Mouse (Mus musculus): ENCODE measurements around the gene Smtn. TPM values are rescaled to one million over a fixed set of nuclear protein-coding genes. Genes with fewer than 3 reads are reported as not detected.

Gene Smtn
- polyA plus RNA-seq, 1 experiment from 2014 or later, result 75.1 TPM

- H3K4me3 ChIP-seq (ENCODE audit: low read depth, low read length), result no peak overlapping the region
- 92% methylated on average over 1 of the region's 1 CpGs for WGBS
Observed at GRCm38 (mm10) chr11:3567896-3568295, 27.5 kb upstream of the Smtn start.

GRCm38 (mm10) chr11:3566018-3566417 is 25.6 kb upstream of the Smtn start:
- Histone ChIP-seq H3K4me1 (replicated peaks; ENCODE audit: control insufficient read depth, insufficient read depth, low read length) (no peaks in the 10 kb centered on the region), H3K9me3 (ENCODE audit: control insufficient read depth) (no peaks in the 10 kb centered on the region), H3K9ac (ENCODE audit: low read depth, low read length) (no peak overlapping the region), H3K36me3 (ENCODE audit: control insufficient read depth, insufficient read depth) (no peaks in the 10 kb centered on the region), H3K4me3 (ENCODE audit: low read depth, low read length) (no peak overlapping the region), H3K27me3 (replicated peaks; ENCODE audit: control insufficient read depth, insufficient read depth, low read length) (no peaks in the 10 kb centered on the region), H3K4me2 (replicated peaks; ENCODE audit: low read depth) (no peak overlapping the region), H3K27ac (ENCODE audit: low read depth, low read length) (no peak overlapping the region)
- 59% methylated on average over 4 of the region's 4 CpGs for WGBS
- TF ChIP-seq CTCF (IDR thresholded peaks at IDR 0.05; ENCODE audit: low read depth), result no peak
- no peak for ATAC-seq

More at GRCm38 (mm10) chr11:3567896-3568295, 27.5 kb upstream of the Smtn start:
- Histone ChIP-seq H3K9ac (ENCODE audit: low read depth, low read length) (no peak overlapping the region), H3K27ac (ENCODE audit: low read depth, low read length) (no peak overlapping the region), H3K4me1 (replicated peaks; ENCODE audit: control insufficient read depth, insufficient read depth, low read length) (peaks cover 3% of the 10 kb centered on the region; the same call in 1 of the 2 replicates), H3K36me3 (ENCODE audit: control insufficient read depth, insufficient read depth) (no peaks in the 10 kb centered on the region), H3K9me3 (ENCODE audit: control insufficient read depth) (no peaks in the 10 kb centered on the region), H3K4me2 (replicated peaks; ENCODE audit: low read depth) (no peak overlapping the region), H3K27me3 (replicated peaks; ENCODE audit: control insufficient read depth, insufficient read depth, low read length) (no peaks in the 10 kb centered on the region)
- TF ChIP-seq CTCF (IDR thresholded peaks at IDR 0.05; ENCODE audit: low read depth), result no peak
- ATAC-seq, result no peak

GRCm38 (mm10) chr11:3564451-3564850 is 24.0 kb upstream of the Smtn start:
- Histone ChIP-seq H3K4me2 (replicated peaks; ENCODE audit: low read depth) (no peak overlapping the region), H3K27me3 (replicated peaks; ENCODE audit: control insufficient read depth, insufficient read depth, low read length) (no peaks in the 10 kb centered on the region), H3K9ac (ENCODE audit: low read depth, low read length) (no peak overlapping the region), H3K9me3 (ENCODE audit: control insufficient read depth) (no peaks in the 10 kb centered on the region), H3K27ac (ENCODE audit: low read depth, low read length) (no peak overlapping the region), H3K4me3 (ENCODE audit: low read depth, low read length) (no peak overlapping the region), H3K4me1 (replicated peaks; ENCODE audit: control insufficient read depth, insufficient read depth, low read length) (no peaks in the 10 kb centered on the region), H3K36me3 (ENCODE audit: control insufficient read depth, insufficient read depth) (no peaks in the 10 kb centered on the region)
- no peak for ATAC-seq
- WGBS, result 39% methylated on average over 7 of the region's 7 CpGs
- TF ChIP-seq CTCF (IDR thresholded peaks at IDR 0.05; ENCODE audit: low read depth), result no peak

- Histone ChIP-seq H3K36me3 (ENCODE audit: control insufficient read depth, insufficient read depth) (no peaks in the 10 kb centered on the region), H3K27me3 (replicated peaks; ENCODE audit: control insufficient read depth, insufficient read depth, low read length) (no peaks in the 10 kb centered on the region), H3K9ac (ENCODE audit: low read depth, low read length) (no peak overlapping the region), H3K9me3 (ENCODE audit: control insufficient read depth) (no peaks in the 10 kb centered on the region), H3K4me3 (ENCODE audit: low read depth, low read length) (no peak overlapping the region), H3K4me2 (replicated peaks; ENCODE audit: low read depth) (no peak overlapping the region), H3K27ac (ENCODE audit: low read depth, low read length) (no peak overlapping the region), H3K4me1 (replicated peaks; ENCODE audit: control insufficient read depth, insufficient read depth, low read length) (no peaks in the 10 kb centered on the region)
- WGBS, result 89% methylated on average over 6 of the region's 6 CpGs
- TF ChIP-seq CTCF (IDR thresholded peaks at IDR 0.05; ENCODE audit: low read depth), result no peak
- no peak for ATAC-seq
Observed at GRCm38 (mm10) chr11:3563853-3564252, 23.4 kb upstream of the Smtn start.

- H3K4me2 ChIP-seq (replicated peaks; ENCODE audit: low read depth), result no peak overlapping the region
- no peak for TF ChIP-seq CTCF (IDR thresholded peaks at IDR 0.05; ENCODE audit: low read depth)
- no peak for ATAC-seq
- H3K4me3 ChIP-seq (ENCODE audit: low read depth, low read length), result no peak overlapping the region
- H3K9me3 ChIP-seq (ENCODE audit: control insufficient read depth), result no peaks in the 10 kb centered on the region
- no peaks in the 10 kb centered on the region for H3K4me1 ChIP-seq (replicated peaks; ENCODE audit: control insufficient read depth, insufficient read depth, low read length)
- no peaks in the 10 kb centered on the region for H3K36me3 ChIP-seq (ENCODE audit: control insufficient read depth, insufficient read depth)
- no peak overlapping the region for H3K9ac ChIP-seq (ENCODE audit: low read depth, low read length)
- no peaks in the 10 kb centered on the region for H3K27me3 ChIP-seq (replicated peaks; ENCODE audit: control insufficient read depth, insufficient read depth, low read length)
- 45% methylated on average over 5 of the region's 5 CpGs for WGBS
- H3K27ac ChIP-seq (ENCODE audit: low read depth, low read length), result no peak overlapping the region
Observed at GRCm38 (mm10) chr11:3560202-3560601, 19.8 kb upstream of the Smtn start.

GRCm38 (mm10) chr11:3557852-3558251 is 17.4 kb upstream of the Smtn start:
- Histone ChIP-seq H3K4me3 (ENCODE audit: low read depth, low read length) (no peak overlapping the region), H3K4me2 (replicated peaks; ENCODE audit: low read depth) (no peak overlapping the region), H3K9me3 (ENCODE audit: control insufficient read depth) (no peaks in the 10 kb centered on the region), H3K9ac (ENCODE audit: low read depth, low read length) (no peak overlapping the region), H3K27ac (ENCODE audit: low read depth, low read length) (no peak overlapping the region), H3K36me3 (ENCODE audit: control insufficient read depth, insufficient read depth) (no peaks in the 10 kb centered on the region), H3K27me3 (replicated peaks; ENCODE audit: control insufficient read depth, insufficient read depth, low read length) (no peaks in the 10 kb centered on the region), H3K4me1 (replicated peaks; ENCODE audit: control insufficient read depth, insufficient read depth, low read length) (no peaks in the 10 kb centered on the region)
- TF ChIP-seq CTCF (IDR thresholded peaks at IDR 0.05; ENCODE audit: low read depth), result no peak
- WGBS, result 57% methylated on average over 3 of the region's 3 CpGs
- no peak for ATAC-seq

GRCm38 (mm10) chr11:3554976-3555375 is 14.6 kb upstream of the Smtn start:
- Histone ChIP-seq H3K9me3 (ENCODE audit: control insufficient read depth) (no peaks in the 10 kb centered on the region), H3K4me2 (replicated peaks; ENCODE audit: low read depth) (no peak overlapping the region)
- 80% methylated on average over 4 of the region's 4 CpGs for WGBS

More at GRCm38 (mm10) chr11:3554976-3555375, 14.6 kb upstream of the Smtn start:
- ATAC-seq, result no peak
- TF ChIP-seq CTCF (IDR thresholded peaks at IDR 0.05; ENCODE audit: low read depth), result no peak
- Histone ChIP-seq H3K4me3 (ENCODE audit: low read depth, low read length) (no peak overlapping the region), H3K36me3 (ENCODE audit: control insufficient read depth, insufficient read depth) (no peaks in the 10 kb centered on the region), H3K27ac (ENCODE audit: low read depth, low read length) (no peak overlapping the region), H3K27me3 (replicated peaks; ENCODE audit: control insufficient read depth, insufficient read depth, low read length) (no peaks in the 10 kb centered on the region), H3K9ac (ENCODE audit: low read depth, low read length) (no peak overlapping the region), H3K4me1 (replicated peaks; ENCODE audit: control insufficient read depth, insufficient read depth, low read length) (no peaks in the 10 kb centered on the region)

Data from intestine, postnatal 0 days (tissue).